Mouse (Mus musculus): ENCODE measurements around the gene Tspan11. TPM values are rescaled to one million over a fixed set of nuclear protein-coding genes. Genes with fewer than 3 reads are reported as not detected.

Tspan11 gene
- polyA plus RNA-seq, 1 experiment from 2014 or later, result 0.41 TPM

- Histone ChIP-seq H3K27me3 (ENCODE audit: control insufficient read depth, insufficient read depth, low read depth, low read length) (no peaks in the 10 kb centered on the region), H3K27ac (ENCODE audit: low read length) (no peak overlapping the region), H3K4me1 (ENCODE audit: control insufficient read depth, low read depth, low read length) (no peaks in the 10 kb centered on the region), H3K4me2 (ENCODE audit: low read depth, low read length) (no peak overlapping the region), H3K4me3 (ENCODE audit: low read depth, low read length) (no peak overlapping the region), H3K9ac (ENCODE audit: low read depth, low read length) (no peak overlapping the region), H3K9me3 (replicated peaks; ENCODE audit: control insufficient read depth, low read length) (no peaks in the 10 kb centered on the region), H3K36me3 (ENCODE audit: control insufficient read depth, insufficient read depth) (no peaks in the 10 kb centered on the region)
- WGBS (ENCODE audit: insufficient replicate concordance), result 42% methylated on average over 5 of the region's 5 CpGs
- no peak for ATAC-seq (ENCODE audit: low read depth)
Observed at GRCm38 (mm10) chr6:127956172-127956571, 68.8 kb downstream of the Tspan11 start.

- 77% methylated on average over 1 of the region's 1 CpGs for WGBS (ENCODE audit: insufficient replicate concordance)
- H3K36me3 ChIP-seq (ENCODE audit: control insufficient read depth, insufficient read depth), result no peaks in the 10 kb centered on the region
- H3K4me3 ChIP-seq (ENCODE audit: low read depth, low read length), result no peak overlapping the region
- no peak overlapping the region for H3K27ac ChIP-seq (ENCODE audit: low read length)
- H3K9ac ChIP-seq (ENCODE audit: low read depth, low read length), result no peak overlapping the region
- no peak for ATAC-seq (ENCODE audit: low read depth)
- H3K27me3 ChIP-seq (ENCODE audit: control insufficient read depth, insufficient read depth, low read depth, low read length), result no peaks in the 10 kb centered on the region
- no peaks in the 10 kb centered on the region for H3K4me1 ChIP-seq (ENCODE audit: control insufficient read depth, low read depth, low read length)
- H3K9me3 ChIP-seq (replicated peaks; ENCODE audit: control insufficient read depth, low read length), result no peaks in the 10 kb centered on the region
- H3K4me2 ChIP-seq (ENCODE audit: low read depth, low read length), result no peak overlapping the region
Observed at GRCm38 (mm10) chr6:127960203-127960602, 72.8 kb downstream of the Tspan11 start.

- 61% methylated on average over 8 of the region's 8 CpGs for WGBS (ENCODE audit: insufficient replicate concordance)
- no peak overlapping the region for H3K9ac ChIP-seq (ENCODE audit: low read depth, low read length)
- no peaks in the 10 kb centered on the region for H3K4me1 ChIP-seq (ENCODE audit: control insufficient read depth, low read depth, low read length)
- ATAC-seq (ENCODE audit: low read depth), result no peak
- H3K9me3 ChIP-seq (replicated peaks; ENCODE audit: control insufficient read depth, low read length), result no peaks in the 10 kb centered on the region
- no peaks in the 10 kb centered on the region for H3K36me3 ChIP-seq (ENCODE audit: control insufficient read depth, insufficient read depth)
- no peak overlapping the region for H3K27ac ChIP-seq (ENCODE audit: low read length)
- H3K27me3 ChIP-seq (ENCODE audit: control insufficient read depth, insufficient read depth, low read depth, low read length), result no peaks in the 10 kb centered on the region
- H3K4me2 ChIP-seq (ENCODE audit: low read depth, low read length), result no peak overlapping the region
- H3K4me3 ChIP-seq (ENCODE audit: low read depth, low read length), result no peak overlapping the region
Observed at GRCm38 (mm10) chr6:127965497-127965896, 78.1 kb downstream of the Tspan11 start.

DNA sequence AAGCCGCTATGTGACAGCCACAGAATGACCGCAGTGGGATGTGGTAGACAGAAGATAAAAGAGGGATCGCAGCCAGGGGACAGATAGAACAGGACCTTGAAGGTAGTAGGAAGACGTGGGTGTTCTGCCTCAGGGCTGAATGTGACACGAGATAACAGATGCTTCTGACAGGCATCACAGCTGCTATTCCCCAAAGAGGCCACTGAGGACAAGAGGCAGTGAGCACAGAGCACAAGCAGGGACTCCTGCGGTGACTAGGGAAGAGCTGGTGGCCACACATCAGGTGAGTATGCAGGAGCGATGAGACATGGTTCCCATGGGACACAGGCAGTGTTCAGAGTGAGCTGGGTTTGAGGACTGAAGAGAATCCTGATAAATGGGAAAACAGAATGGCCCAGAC is 82.3 kb downstream of the Tspan11 start:
- no peaks in the 10 kb centered on the region for H3K27me3 ChIP-seq (ENCODE audit: control insufficient read depth, insufficient read depth, low read depth, low read length)
- no peaks in the 10 kb centered on the region for H3K36me3 ChIP-seq (ENCODE audit: control insufficient read depth, insufficient read depth)
- H3K9me3 ChIP-seq (replicated peaks; ENCODE audit: control insufficient read depth, low read length), result no peaks in the 10 kb centered on the region
- H3K4me1 ChIP-seq (ENCODE audit: control insufficient read depth, low read depth, low read length), result no peaks in the 10 kb centered on the region
- H3K4me3 ChIP-seq (ENCODE audit: low read depth, low read length), result no peak overlapping the region
- no peak overlapping the region for H3K27ac ChIP-seq (ENCODE audit: low read length)
- no peak overlapping the region for H3K9ac ChIP-seq (ENCODE audit: low read depth, low read length)
- no peak overlapping the region for H3K4me2 ChIP-seq (ENCODE audit: low read depth, low read length)
- WGBS (ENCODE audit: insufficient replicate concordance), result 36% methylated on average over 7 of the region's 7 CpGs
- no peak for ATAC-seq (ENCODE audit: low read depth)

- Histone ChIP-seq H3K4me3 (ENCODE audit: low read depth, low read length) (no peak overlapping the region), H3K36me3 (ENCODE audit: control insufficient read depth, insufficient read depth) (no peaks in the 10 kb centered on the region), H3K27me3 (ENCODE audit: control insufficient read depth, insufficient read depth, low read depth, low read length) (no peaks in the 10 kb centered on the region), H3K9me3 (replicated peaks; ENCODE audit: control insufficient read depth, low read length) (no peaks in the 10 kb centered on the region), H3K4me2 (ENCODE audit: low read depth, low read length) (no peak overlapping the region), H3K27ac (ENCODE audit: low read length) (no peak overlapping the region), H3K4me1 (ENCODE audit: control insufficient read depth, low read depth, low read length) (no peaks in the 10 kb centered on the region), H3K9ac (ENCODE audit: low read depth, low read length) (no peak overlapping the region)
- no peak for ATAC-seq (ENCODE audit: low read depth)
- WGBS (ENCODE audit: insufficient replicate concordance), result 9% methylated on average over 7 of the region's 7 CpGs
Observed at GRCm38 (mm10) chr6:127970120-127970519, 82.7 kb downstream of the Tspan11 start.

GRCm38 (mm10) chr6:127970848-127971247 is 83.5 kb downstream of the Tspan11 start:
- H3K4me3 ChIP-seq (ENCODE audit: low read depth, low read length), result no peak overlapping the region
- H3K27me3 ChIP-seq (ENCODE audit: control insufficient read depth, insufficient read depth, low read depth, low read length), result no peaks in the 10 kb centered on the region
- no peaks in the 10 kb centered on the region for H3K4me1 ChIP-seq (ENCODE audit: control insufficient read depth, low read depth, low read length)
- ATAC-seq (ENCODE audit: low read depth), result no peak
- H3K27ac ChIP-seq (ENCODE audit: low read length), result no peak overlapping the region
- no peaks in the 10 kb centered on the region for H3K36me3 ChIP-seq (ENCODE audit: control insufficient read depth, insufficient read depth)
- no peak overlapping the region for H3K4me2 ChIP-seq (ENCODE audit: low read depth, low read length)
- WGBS (ENCODE audit: insufficient replicate concordance), result 61% methylated on average over 5 of the region's 5 CpGs
- H3K9ac ChIP-seq (ENCODE audit: low read depth, low read length), result no peak overlapping the region
- H3K9me3 ChIP-seq (replicated peaks; ENCODE audit: control insufficient read depth, low read length), result no peaks in the 10 kb centered on the region

- Histone ChIP-seq H3K36me3 (ENCODE audit: control insufficient read depth, insufficient read depth) (no peaks in the 10 kb centered on the region), H3K4me2 (ENCODE audit: low read depth, low read length) (no peak overlapping the region), H3K4me3 (ENCODE audit: low read depth, low read length) (no peak overlapping the region), H3K27me3 (ENCODE audit: control insufficient read depth, insufficient read depth, low read depth, low read length) (no peaks in the 10 kb centered on the region), H3K4me1 (ENCODE audit: control insufficient read depth, low read depth, low read length) (no peaks in the 10 kb centered on the region), H3K27ac (ENCODE audit: low read length) (no peak overlapping the region), H3K9ac (ENCODE audit: low read depth, low read length) (no peak overlapping the region), H3K9me3 (replicated peaks; ENCODE audit: control insufficient read depth, low read length) (no peaks in the 10 kb centered on the region)
- 60% methylated on average over 5 of the region's 5 CpGs for WGBS (ENCODE audit: insufficient replicate concordance)
- no peak for ATAC-seq (ENCODE audit: low read depth)
Observed at GRCm38 (mm10) chr6:127971931-127972330, 84.5 kb downstream of the Tspan11 start.

DNA sequence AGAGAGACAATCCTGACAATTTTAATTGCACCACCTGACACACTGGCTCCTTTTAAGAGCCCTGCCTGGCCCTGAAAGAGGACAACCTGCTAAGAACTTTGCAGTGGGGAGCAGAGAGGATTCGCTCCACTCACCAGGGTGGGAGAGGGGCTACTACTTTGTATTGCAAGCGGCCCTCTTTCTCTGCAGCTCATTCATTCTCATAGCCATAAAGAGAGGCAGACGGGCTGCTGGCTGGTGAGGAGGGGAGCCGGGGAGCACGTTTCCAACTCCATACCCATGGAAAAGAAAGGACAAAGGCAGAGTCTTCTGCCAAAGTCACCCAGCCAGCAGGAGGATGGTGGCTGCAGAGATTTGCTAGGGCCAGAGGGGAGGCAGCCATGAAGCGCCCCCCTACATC is 86.2 kb downstream of the Tspan11 start:
- Histone ChIP-seq H3K9me3 (replicated peaks; ENCODE audit: control insufficient read depth, low read length) (no peaks in the 10 kb centered on the region), H3K4me3 (ENCODE audit: low read depth, low read length) (no peak overlapping the region), H3K27me3 (ENCODE audit: control insufficient read depth, insufficient read depth, low read depth, low read length) (no peaks in the 10 kb centered on the region), H3K4me1 (ENCODE audit: control insufficient read depth, low read depth, low read length) (no peaks in the 10 kb centered on the region), H3K27ac (ENCODE audit: low read length) (no peak overlapping the region), H3K4me2 (ENCODE audit: low read depth, low read length) (no peak overlapping the region), H3K9ac (ENCODE audit: low read depth, low read length) (no peak overlapping the region), H3K36me3 (ENCODE audit: control insufficient read depth, insufficient read depth) (no peaks in the 10 kb centered on the region)
- 66% methylated on average over 6 of the region's 6 CpGs for WGBS (ENCODE audit: insufficient replicate concordance)
- ATAC-seq (ENCODE audit: low read depth), result no peak

DNA sequence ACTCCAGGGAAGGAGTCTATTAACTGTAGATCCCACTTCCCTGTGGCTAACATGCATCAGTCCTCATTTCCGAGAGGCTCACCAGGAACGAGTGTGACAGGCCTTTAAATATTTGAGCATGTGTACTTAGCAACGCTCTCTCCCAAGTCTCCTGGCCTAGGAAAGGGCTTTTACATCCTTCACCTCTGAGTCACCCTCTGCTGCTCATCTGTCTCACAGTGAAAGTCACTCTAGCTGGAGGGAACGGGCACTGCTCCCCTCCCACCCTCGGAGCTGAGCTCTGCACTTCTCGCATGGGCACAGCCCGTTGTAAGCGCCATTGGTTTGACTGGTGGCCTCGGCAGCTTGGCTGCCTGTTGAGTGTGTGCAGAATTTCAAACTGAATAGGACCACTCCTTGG is 86.6 kb downstream of the Tspan11 start:
- H3K27ac ChIP-seq (ENCODE audit: low read length), result no peak overlapping the region
- ATAC-seq (ENCODE audit: low read depth), result no peak
- WGBS (ENCODE audit: insufficient replicate concordance), result 73% methylated on average over 9 of the region's 9 CpGs
- H3K9ac ChIP-seq (ENCODE audit: low read depth, low read length), result no peak overlapping the region
- H3K4me1 ChIP-seq (ENCODE audit: control insufficient read depth, low read depth, low read length), result no peaks in the 10 kb centered on the region
- no peak overlapping the region for H3K4me3 ChIP-seq (ENCODE audit: low read depth, low read length)
- no peaks in the 10 kb centered on the region for H3K27me3 ChIP-seq (ENCODE audit: control insufficient read depth, insufficient read depth, low read depth, low read length)
- no peaks in the 10 kb centered on the region for H3K36me3 ChIP-seq (ENCODE audit: control insufficient read depth, insufficient read depth)
- no peaks in the 10 kb centered on the region for H3K9me3 ChIP-seq (replicated peaks; ENCODE audit: control insufficient read depth, low read length)
- H3K4me2 ChIP-seq (ENCODE audit: low read depth, low read length), result no peak overlapping the region

DNA sequence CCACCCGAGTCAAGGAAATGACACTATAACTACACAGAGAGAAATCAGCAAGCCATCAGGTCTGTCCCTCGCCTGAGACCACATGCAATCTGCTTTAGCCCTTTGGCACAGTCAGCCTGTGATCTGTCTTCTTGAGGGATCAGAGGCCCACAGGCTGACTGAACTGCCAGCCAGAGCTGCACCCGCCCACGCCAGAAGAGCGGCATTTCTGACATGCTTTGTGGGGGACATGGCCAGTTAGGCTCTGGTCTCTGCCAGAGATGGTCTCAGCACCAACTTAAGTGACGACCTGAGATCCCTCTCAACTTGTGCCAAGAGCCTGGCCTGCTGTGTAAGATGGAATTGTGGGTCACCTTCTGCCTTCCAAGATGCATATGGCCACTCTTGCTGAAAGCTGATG is 89.3 kb downstream of the Tspan11 start:
- no peak for ATAC-seq (ENCODE audit: low read depth)
- H3K4me1 ChIP-seq (ENCODE audit: control insufficient read depth, low read depth, low read length), result no peaks in the 10 kb centered on the region; the same call in 1 of the 2 replicates
- no peaks in the 10 kb centered on the region for H3K27me3 ChIP-seq (ENCODE audit: control insufficient read depth, insufficient read depth, low read depth, low read length)
- H3K9me3 ChIP-seq (replicated peaks; ENCODE audit: control insufficient read depth, low read length), result no peaks in the 10 kb centered on the region
- no peak overlapping the region for H3K4me2 ChIP-seq (ENCODE audit: low read depth, low read length)
- no peak overlapping the region for H3K27ac ChIP-seq (ENCODE audit: low read length)
- H3K36me3 ChIP-seq (ENCODE audit: control insufficient read depth, insufficient read depth), result no peaks in the 10 kb centered on the region
- H3K4me3 ChIP-seq (ENCODE audit: low read depth, low read length), result no peak overlapping the region
- no peak overlapping the region for H3K9ac ChIP-seq (ENCODE audit: low read depth, low read length)
- 58% methylated on average over 6 of the region's 6 CpGs for WGBS (ENCODE audit: insufficient replicate concordance)
